Mouse (Mus musculus) ovary, postnatal 10 days (tissue): Measurements from ENCODE around the gene Psip1.
"Not testable (repeated sequence)": the region's sequence is repeated elsewhere in the genome, so short reads cannot be mapped to it uniquely, and the experiment has no call there.

Experiments
- DNase-seq: peaks from one replicate; pipeline ENCODE4 v3.0.0; 2022; ENCODE audit warnings: low spot score

Gene Psip1

GRCm38 (mm10) chr4:83486117-83486901, at the start of gene Psip1:
TSS of gene Psip1 (minus strand) at chr4:83486459.
- peak; percentile 84 for DNase-seq

GRCm38 (mm10) chr4:83534024-83534423, 47.8 kb upstream of the Psip1 start:
- no peak for DNase-seq

DNA sequence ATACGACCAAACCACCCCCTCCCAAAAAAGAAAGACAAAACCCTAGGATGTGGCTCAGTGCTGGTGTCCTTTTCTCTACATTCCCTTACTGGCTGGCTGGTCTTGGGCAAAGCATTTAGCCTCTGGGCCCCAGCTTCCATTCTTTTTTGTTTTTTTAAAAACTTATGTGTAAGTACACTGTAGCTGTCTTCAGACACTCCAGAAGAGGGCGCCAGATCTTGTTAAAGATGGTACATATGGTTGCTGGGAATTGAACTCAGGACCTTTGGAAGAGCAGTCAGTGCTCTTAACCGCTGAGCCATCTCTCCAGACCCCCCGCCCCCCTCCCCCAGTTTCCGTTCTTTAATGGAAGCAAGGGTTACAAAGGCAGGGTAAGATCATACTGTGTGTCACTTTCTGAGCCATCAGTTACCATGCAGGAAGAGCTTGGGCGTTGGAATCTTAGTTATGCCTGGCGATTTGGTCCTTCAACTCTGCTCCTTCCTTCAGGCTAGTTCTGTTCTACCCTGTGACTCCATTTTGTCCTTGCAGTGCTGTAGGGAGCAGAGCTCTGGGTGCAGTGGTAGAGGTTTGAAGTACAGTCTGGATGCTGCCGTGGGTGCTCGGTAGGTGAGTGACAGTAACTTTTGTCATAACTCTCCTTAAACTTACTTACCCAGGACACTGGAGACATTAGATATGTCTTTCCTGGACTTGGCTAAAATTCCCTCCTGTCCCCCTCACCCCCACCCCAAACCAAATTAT, 47.1 kb upstream of the Psip1 start:
- DNase-seq, result no peak

DNA sequence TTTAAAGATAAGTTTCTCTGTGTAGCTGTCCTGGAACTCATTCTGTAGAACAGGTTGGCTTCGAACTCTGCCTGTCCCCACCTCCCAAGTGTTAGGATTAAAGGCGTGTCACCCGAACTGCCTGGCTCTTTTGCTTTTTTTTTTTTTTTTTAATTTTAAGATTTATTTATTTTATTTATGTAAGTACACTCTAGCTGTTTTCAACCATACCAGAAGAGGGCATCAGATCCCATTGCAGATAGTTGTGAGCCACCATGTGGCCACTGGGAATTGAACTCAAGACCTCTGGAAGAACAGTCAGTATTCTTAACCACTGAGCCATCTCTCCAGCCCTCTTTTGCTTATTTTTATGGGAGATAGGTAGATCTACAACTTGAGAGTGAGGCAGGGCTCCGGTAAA, 43.8 kb upstream of the Psip1 start:
- DNase-seq, result not testable (repeated sequence)

- no peak for DNase-seq
These were observed 41.7 kb upstream of the Psip1 start for GRCm38 (mm10) chr4:83527921-83528320.

DNA sequence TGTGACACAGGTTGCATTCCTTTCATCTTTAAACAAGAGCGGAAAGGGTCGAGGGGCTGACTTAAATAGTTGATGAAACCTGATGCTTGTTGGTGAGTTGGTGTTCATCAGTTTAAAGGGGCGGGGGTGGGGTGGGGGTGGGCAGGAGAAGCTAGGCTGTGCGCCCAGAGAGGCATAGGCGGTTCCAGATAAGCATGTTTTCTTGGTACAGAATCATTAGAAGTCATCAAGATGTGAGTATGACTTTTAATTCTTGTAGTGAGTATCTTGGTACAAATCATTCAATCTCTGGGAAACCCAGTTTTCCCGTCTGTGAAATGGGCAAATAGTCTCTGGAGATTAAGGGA, 40.7 kb upstream of the Psip1 start:
- DNase-seq, result no peak

DNA sequence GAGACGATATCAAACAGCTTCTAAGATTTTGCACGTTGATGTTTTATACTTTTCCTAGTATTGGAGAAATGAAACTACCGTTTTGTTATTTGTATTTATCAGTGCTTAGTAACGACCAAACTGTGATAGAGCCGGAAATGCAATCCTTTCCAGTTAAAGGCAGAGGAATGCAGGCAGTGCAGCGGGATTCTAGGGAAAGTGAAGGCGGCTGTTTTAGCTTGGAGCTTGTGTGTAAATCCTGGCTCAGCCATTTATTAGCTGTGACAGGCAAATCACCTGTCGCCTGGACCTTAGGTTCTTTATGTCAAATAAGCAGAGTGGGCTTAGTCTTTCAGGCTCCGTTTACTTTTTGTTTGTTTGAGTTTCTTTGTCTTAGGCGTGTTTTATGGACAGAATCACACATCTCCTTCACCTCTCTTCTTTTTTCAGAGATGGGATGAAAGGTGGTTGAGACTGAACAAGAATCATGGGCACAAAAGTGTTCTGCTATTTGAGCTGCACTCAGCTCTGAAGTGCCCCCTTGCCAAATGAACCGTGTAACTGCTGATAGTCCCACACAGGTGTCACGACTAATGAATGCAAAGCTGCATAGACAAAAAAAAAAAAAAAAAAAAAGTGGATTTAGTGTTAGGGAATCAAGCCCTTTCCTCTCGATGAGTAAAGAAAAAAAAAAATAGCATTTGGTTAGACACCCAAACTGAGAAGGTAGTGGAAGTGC, 40.2 kb upstream of the Psip1 start:
- no peak for DNase-seq

- DNase-seq, result no peak
These were observed 39.4 kb upstream of the Psip1 start for GRCm38 (mm10) chr4:83525690-83526055.

DNA sequence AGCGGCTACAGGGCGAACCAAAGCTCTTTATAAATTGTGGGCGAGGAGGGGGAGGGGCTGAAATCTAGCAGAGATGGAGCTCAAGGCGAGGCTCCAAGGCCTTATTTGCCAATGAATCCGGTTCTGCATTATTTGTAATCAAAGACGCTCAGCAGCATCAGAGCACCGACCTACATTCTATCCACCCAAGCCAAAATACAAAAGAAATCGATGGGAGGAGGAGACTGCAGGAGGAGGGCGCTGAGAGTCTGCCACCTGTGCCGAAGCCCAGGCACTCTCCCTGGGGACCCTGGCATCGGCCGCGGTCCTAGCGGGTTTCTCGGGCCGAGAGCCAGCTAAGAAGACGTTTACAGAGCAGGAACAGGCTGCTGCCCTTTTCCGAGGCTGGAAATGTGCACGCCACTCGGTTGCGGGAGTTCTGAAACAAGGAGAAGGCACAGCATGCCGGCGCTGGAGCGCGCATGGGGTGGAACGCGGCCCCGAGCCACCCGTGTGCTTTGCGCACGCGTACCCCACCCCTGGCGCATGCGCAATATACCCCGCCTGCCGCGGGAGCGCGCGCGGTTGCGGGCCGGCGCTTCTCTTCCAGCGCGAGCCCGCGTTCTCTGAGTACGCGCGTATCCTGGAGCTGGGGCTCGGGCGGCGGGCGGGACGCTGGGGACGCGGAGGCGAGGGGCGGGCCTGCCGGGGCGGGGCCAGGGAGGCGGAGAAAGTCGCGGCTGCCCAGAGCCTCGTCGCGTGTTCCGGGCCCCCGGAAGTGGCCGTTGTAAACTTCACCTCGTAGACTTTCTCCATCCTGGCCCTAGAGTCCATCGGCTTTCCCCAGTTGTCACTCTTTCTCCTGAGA, 38.8 kb upstream of the Psip1 start, which contains the start of gene Ccdc171:
Gene Ccdc171 (plus strand): TSS at position 703 of the 847 bp plus-strand sequence.
- DNase-seq, result peak; percentile 90

DNA sequence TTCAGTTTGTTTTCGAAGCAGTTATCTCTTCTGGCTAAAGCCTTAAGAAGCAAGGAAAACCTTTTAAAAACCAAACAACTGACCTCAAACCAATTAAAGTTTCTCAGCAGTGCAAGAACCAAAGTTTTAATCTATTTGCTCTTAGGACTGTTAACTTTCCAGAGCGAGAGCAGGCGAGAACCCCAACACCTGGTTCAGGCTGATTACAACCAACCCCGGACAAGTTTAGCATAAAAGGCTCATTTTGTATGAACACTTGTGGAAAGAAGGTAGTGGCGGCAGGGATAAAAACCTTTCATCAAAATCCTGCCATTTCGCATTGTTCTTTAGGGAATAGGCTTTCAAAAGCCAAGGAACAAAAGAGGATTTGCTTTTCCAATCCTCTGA, 38.2 kb upstream of the Psip1 start:
- no peak for DNase-seq

DNA sequence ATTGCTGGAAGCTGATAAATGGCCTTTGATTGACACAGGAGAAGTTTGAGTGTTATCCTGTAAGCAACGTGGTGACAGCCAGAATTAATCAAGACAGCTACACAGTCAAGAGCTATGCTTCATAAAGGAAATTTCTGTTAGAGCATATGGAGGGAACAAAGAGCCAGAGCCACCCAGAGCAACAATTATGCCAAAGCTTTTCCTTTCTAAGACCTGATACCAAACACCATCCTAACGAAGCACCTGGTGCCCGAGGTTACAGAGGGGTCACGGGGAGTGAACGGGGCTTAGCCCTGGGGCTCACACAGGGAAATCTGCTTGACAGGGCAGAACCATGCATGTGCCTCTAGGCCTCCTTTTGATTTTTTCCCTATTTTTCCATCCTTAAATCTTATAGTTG, 35.8 kb upstream of the Psip1 start:
- no peak for DNase-seq

GRCm38 (mm10) chr4:83520308-83520707, 34.0 kb upstream of the Psip1 start:
- no peak for DNase-seq

GRCm38 (mm10) chr4:83519807-83520206, 33.5 kb upstream of the Psip1 start:
- no peak for DNase-seq

- no peak for DNase-seq
These were observed 32.9 kb upstream of the Psip1 start for GRCm38 (mm10) chr4:83519148-83519547.

DNA sequence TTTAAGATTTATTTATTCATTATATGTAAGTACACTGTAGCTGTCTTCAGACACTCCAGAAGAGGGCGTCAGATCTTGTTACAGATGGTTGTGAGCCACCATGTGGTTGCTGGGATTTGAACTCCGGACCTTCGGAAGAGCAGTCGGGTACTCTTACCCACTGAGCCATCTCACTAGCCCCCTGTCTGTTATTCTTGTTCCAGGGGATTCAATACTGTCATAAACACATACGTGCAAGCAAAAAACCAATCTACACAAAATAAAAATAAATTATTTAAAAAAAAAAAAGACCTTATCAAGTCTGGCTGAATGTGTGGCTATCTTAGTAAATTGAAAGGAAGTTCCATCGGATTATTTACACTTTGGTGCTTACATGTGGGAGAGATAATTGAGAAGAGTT, 29.9 kb upstream of the Psip1 start:
- DNase-seq, result not testable (repeated sequence)

DNA sequence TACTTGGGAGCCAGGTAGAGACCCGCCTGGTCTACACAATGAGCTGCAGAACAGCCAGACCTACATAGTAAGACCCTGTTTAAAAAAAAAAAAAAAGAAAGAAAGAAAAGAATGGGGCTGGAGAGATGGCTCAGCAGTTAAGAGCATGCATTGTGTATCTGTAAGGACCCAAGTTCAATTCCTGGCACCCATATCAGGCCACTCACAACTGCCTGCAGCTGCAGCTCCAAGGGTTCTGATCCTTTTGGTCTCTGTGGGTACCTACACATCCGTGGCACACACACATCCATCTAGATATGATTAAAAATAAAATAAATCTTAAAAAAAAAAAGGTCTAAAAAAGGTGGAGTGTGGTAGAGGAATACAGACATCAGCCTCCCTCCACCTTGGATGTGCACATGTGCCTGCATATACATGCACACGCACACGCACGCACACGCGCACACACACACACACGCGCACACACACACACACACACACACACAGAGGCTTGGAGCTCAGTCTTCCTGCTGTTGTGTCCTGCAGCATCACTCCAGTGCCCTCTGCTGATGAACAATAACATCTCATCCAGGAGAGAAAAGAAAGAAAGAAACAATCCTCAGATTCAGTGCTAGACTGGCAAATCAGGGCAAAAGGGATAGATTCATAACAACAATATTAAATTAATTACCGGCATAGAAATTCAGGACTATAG, 28.9 kb upstream of the Psip1 start:
- DNase-seq, result no peak

DNA sequence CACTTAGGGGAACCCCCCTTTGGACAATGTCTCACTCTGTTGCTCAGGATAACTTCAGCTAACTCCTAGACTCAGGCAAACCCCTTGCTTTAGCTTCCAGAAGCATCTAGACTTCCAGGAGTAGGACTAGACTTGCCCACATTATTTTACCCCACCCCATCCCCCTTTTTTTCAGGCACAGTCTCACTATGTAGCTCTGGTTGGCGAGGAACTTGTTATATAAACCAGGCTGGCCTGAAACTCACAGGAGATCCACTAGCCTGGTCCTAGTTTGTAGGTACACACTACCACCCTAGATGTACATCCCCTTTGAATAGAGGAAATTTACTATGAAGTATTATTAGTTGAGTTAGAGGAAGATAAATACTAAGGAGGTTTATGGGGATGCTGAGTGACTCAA, 27.9 kb upstream of the Psip1 start:
- no peak for DNase-seq

GRCm38 (mm10) chr4:83512644-83513043, 26.4 kb upstream of the Psip1 start:
- no peak for DNase-seq

DNA sequence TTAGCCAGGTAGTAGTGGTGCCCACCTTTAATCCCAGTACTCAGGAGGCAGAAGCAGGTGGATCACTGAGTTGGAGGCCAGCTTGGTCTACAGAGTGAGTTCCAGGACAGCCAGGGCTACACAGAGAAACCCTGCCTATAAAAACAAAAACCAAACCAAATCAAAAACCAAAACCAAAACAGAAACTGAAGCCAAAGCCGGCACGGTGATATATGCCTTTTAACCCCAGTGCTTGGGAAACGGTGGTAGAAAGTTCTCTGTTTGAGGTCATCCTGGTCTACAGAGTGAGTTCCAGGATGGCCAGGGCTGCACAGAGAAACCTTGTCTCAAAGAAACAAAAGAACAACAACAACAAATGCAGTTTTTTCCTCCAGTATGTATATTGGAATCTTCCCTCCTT, 26.0 kb upstream of the Psip1 start:
- DNase-seq, result no peak

GRCm38 (mm10) chr4:83511083-83511482, 24.8 kb upstream of the Psip1 start:
- no peak for DNase-seq

DNA sequence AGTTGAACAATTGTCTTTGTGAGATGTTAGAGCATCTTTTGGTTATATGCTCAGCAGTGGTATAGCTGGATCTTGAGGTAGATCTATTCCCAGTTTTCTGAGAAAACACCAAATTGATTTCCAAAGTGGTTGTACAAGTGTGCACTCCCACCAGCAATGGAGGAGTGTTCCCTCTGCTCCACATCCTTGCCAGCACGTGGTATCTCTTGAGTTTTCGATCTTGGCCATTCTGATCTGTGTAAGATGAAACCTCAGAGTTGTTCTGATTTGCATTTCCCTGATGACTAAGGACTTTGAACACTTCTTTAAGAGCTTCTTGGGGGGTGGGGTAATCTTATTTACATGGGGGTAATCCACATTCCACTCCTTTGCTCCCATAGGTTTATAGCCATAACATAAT, 23.3 kb upstream of the Psip1 start:
- no peak for DNase-seq
